Mouse (Mus musculus) adrenal gland, adult 8-10 months (tissue): ENCODE measurements around the gene Orai3. TPM values are rescaled to one million over a fixed set of nuclear protein-coding genes. Genes with fewer than 3 reads are reported as not detected.

Experiments used
- total RNA-seq, 4 experiments: library from RNA; stranded (reverse); gene quantifications; 2 replicates each; pipeline ENCODE4 v1.2.4; 2022

Orai3 gene
- total RNA-seq, 4 experiments from 2014 or later: 30.1 to 37.2 (median 35.0) TPM

Other genes with a start within 250 kb of the Orai3 start
- gene Tmem265, start 208.4 kb upstream of the Orai3 start, total RNA-seq: not detected
- gene Phkg2, start 196.5 kb upstream of the Orai3 start, total RNA-seq: 10 to 100 TPM; 50.0 to 65.5 (median 55.9) TPM
- gene Ccdc189, start 181.2 kb upstream of the Orai3 start, total RNA-seq: 10 to 100 TPM in 2 of 4 experiments, 1 to 10 TPM in 2; 8.8 to 13.0 (median 10.5) TPM
- 10 to 100 TPM; 50.1 to 81.9 (median 70.9) TPM for gene Rnf40, start 181.0 kb upstream of the Orai3 start, total RNA-seq
- gene Zfp629, start 154.0 kb upstream of the Orai3 start, total RNA-seq: 10 to 100 TPM; 16.5 to 28.8 (median 23.3) TPM
- gene Bcl7c, start 60.9 kb upstream of the Orai3 start, total RNA-seq: 100 to 1,000 TPM in 2 of 4 experiments, 10 to 100 TPM in 2; 75.9 to 120 (median 98.1) TPM
- 1 to 10 TPM; 2.2 to 4.5 (median 2.7) TPM for gene Ctf1, start 57.1 kb upstream of the Orai3 start, total RNA-seq
- not detected for gene Ctf2, start 37.6 kb upstream of the Orai3 start, total RNA-seq
- gene Fbxl19, start 25.3 kb upstream of the Orai3 start, total RNA-seq: 10 to 100 TPM; 13.5 to 18.6 (median 16.5) TPM
- gene Setd1a, start 6.9 kb downstream of the Orai3 start, total RNA-seq: 10 to 100 TPM; 39.6 to 54.6 (median 45.7) TPM
- 1 to 10 TPM; 4.2 to 8.9 (median 5.8) TPM for gene Gm49388, start 15.8 kb downstream of the Orai3 start, total RNA-seq
- 10 to 100 TPM; 33.8 to 44.9 (median 41.5) TPM for gene Hsd3b7, start 30.8 kb downstream of the Orai3 start, total RNA-seq
- gene Stx4a, start 54.5 kb downstream of the Orai3 start, total RNA-seq: 100 to 1,000 TPM in 3 of 4 experiments, 10 to 100 TPM in 1; 84.9 to 143 (median 113) TPM
- gene Stx1b, start 54.7 kb downstream of the Orai3 start, total RNA-seq: 1 to 10 TPM; 2.9 to 8.5 (median 6.3) TPM
- 10 to 100 TPM; 34.2 to 46.2 (median 40.2) TPM for gene Zfp646, start 106.4 kb downstream of the Orai3 start, total RNA-seq
- gene Zfp668, start 107.0 kb downstream of the Orai3 start, total RNA-seq: 10 to 100 TPM in 2 of 4 experiments, 1 to 10 TPM in 2; 8.0 to 15.1 (median 9.2) TPM
- 1 to 10 TPM; 1.0 to 2.9 (median 1.6) TPM for gene Prss53, start 121.2 kb downstream of the Orai3 start, total RNA-seq
- gene Gm21974, start 125.6 kb downstream of the Orai3 start, total RNA-seq: under 1 TPM in 1 of 4 experiments, not detected in 3; 0.38 TPM
- 10 to 100 TPM; 69.6 to 94.3 (median 79.1) TPM for gene Vkorc1, start 125.8 kb downstream of the Orai3 start, total RNA-seq
- gene Bckdk, start 134.3 kb downstream of the Orai3 start, total RNA-seq: 100 to 1,000 TPM; 108 to 147 (median 120) TPM
- gene Kat8, start 142.7 kb downstream of the Orai3 start, total RNA-seq: 10 to 100 TPM; 29.0 to 33.4 (median 31.1) TPM
- gene Prss8, start 160.3 kb downstream of the Orai3 start, total RNA-seq: under 1 TPM in 1 of 4 experiments, not detected in 3; 0.16 TPM
- gene Prss36, start 176.9 kb downstream of the Orai3 start, total RNA-seq: 10 to 100 TPM in 2 of 4 experiments, 1 to 10 TPM in 2; 8.4 to 10.5 (median 9.6) TPM
- gene Fus, start 197.6 kb downstream of the Orai3 start, total RNA-seq: 100 to 1,000 TPM; 106 to 430 (median 307) TPM
- 1 to 10 TPM; 4.0 to 5.8 (median 4.5) TPM for gene Pycard, start 224.1 kb downstream of the Orai3 start, total RNA-seq
- gene Trim72, start 234.1 kb downstream of the Orai3 start, total RNA-seq: under 1 TPM in 3 of 4 experiments, not detected in 1; 0.12 to 0.31 (median 0.24) TPM